Mouse (Mus musculus) MEL-GATA-1-ER (cell line): ENCODE measurements around the gene Kcnn1.

Source experiments
- DNase-seq: peaks from one replicate; pipeline ENCODE4 v3.0.0-alpha.2; 2012; ENCODE audit warnings: low read depth; ENCODE audit errors: extremely low read depth

The Kcnn1 gene

DNA sequence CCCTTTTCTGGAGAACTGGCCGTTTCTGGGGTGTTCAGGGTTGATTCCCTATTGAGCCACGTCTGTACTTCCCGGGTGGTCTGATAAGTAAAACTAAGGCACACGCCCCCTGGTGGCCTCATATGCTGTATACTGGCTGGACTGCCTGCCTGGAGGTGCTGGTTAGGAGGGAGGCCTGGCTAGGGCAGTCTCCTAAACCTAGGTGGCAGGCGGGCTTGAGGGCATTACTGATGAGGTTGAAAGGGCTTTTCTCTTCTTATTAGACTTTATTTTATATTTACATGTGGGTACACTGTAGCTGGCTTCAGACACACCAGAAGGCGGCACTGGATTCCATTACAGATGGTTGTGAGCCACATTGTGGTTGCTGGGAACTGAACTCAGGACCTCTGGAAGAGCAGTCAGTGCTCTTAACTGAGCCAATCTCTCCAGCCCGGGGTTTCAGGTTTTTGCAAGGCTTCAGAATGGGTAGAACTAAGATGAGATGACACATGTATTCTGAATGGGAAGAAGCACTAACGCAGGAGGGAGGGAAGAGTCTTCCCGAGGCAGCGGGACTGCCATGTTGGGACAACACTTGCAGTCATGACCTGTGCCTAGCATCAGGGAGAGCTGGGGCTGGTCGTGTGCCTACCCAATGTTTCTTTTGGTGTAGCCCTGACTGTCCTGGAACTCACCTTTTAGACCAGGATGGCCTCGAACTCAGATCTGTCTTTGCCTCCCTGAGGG lies 30.8 kb upstream of the Kcnn1 start:
- DNase-seq, result peak; percentile 76

DNA sequence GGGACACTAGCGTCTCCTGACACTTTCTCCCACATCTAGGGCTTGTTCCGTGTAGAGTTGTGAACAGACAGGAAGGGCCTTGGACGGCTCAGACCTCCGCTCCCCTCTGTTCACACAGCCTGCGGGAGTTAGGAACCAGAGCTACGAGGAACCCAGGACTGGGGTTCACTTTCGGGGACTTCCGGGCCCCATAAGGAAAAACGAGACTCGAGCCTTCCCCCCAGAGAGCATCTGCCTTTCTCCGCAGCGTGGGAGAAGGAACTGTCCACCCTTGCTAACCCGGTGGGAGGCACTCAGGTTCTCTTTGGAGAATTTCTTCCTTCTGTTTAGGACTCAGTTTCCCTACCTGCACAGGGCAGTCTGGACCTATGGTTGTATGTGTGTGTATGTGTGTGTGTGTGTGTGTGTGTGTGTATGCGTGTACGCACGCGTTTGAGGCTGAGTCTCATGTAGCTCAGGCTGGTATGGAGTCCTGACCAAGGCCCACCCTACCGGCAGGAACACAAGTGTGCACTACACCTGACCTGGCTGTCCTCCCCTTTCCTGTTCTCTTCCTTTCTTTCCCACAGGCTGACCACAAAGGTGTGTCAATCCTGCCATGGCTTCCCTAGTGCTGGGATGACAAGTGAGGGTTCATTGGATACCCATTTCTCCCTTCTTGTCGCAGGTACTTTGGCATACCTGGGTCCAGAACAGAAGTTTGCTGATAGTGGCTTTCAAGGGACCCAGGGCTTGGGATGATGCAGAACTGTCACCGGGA lies 30.0 kb upstream of the Kcnn1 start:
- DNase-seq, result no peak

DNA sequence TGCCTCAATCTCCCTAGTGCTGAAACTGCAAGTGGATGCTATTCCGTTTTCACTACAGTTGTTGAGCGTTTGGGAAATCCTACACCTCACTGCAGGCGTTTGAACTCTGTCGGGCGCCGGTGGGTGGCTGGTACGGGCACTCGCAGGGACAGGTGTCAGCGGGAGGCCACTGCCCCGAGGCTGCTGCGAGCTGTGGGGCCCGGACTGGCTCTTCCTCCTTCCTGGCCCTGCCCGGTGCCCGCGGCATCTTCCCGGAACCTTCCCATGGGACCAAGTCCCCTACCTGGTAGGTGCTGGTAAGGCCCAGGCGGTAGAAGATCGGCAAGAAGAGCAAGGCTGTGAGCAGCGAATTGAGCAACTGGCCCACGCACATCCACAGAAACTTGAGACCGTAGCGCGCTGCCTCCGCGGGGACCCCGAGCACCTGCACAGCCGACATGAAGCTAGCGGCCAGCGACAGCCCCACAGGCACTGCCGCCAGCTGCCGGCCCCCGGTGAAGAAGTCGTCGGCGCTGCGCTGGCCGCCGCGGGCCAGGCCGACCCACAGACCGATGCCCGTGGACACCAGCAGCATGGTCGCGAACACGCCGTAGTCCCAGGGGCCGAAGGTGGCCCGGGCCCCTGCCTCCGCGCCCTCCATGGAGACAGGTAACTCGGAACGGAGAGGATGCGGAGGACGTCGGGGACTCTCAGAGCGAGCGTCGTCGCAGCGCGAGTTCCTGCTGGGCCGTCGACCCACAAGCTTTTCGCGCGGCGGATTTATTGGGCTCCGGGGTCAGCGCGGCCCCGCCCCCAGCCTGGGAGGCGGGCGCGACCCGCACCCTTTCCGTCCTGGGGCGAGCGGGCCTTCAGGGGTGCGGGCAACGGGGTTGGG lies 29.2 kb upstream of the Kcnn1 start, which contains the start of gene Slc5a5:
TSS of gene Slc5a5 (minus strand) at position 736 of the 874 bp plus-strand sequence.
- no peak for DNase-seq

DNA sequence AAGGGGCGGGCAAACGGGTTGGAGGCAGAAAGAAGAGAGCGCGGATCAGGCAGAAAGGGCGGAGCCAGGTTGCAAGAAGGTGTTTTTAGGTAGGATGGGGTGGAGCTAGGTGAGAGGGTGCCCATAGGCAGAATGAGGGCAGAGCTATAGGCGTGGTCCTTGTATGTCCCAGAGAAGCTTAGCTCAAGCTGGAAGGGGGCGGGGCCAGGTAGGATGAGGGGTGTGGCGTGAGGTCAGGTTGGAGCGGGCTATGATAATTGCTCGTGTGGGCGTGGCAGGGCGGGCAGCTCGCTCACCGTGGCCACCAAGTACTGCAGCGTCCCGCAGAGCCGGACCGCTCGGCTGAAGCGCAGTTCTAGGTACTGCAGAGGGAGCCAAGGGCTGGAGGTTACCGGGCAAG lies 28.3 kb upstream of the Kcnn1 start:
- DNase-seq, result no peak

DNA sequence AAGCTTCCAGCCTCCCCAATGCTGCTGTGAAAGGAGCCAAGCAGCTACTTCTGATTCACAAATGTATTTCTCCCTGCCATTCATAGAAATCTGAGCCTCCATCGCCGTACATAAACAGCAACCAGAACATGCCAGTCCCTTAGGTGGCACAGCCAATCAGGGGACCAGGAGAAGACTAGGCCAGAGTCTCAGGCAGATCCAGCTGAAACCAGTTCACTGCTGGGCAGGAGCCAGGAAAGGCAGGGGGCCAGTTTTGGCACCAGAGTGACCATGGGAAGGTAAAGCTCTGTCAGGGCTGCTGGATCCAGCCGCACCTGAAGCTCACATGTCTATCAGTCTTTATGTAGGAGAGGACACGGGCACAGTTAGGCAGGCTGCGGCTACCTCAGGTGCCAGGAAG lies 27.6 kb upstream of the Kcnn1 start:
- DNase-seq, result no peak

DNA sequence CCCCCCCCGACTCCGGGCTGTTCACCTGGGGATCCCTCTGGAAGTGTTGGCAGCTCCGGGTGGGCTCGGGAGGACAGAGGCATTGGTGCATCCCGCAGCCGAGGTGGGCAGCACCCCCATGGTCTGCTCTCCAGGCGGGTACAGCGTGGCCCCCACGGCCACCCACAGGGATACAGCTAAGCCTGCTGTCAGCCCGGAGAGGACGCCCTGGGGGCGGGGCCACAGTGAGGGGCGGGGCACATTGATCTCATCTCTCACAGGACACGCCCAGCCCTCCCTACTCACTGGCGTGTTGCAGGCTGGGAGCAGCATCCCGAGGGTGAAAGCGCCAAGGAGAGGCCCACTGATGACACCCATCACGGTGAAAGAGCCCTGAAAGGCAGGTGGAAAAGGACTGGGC lies 24.6 kb upstream of the Kcnn1 start:
- no peak for DNase-seq

DNA sequence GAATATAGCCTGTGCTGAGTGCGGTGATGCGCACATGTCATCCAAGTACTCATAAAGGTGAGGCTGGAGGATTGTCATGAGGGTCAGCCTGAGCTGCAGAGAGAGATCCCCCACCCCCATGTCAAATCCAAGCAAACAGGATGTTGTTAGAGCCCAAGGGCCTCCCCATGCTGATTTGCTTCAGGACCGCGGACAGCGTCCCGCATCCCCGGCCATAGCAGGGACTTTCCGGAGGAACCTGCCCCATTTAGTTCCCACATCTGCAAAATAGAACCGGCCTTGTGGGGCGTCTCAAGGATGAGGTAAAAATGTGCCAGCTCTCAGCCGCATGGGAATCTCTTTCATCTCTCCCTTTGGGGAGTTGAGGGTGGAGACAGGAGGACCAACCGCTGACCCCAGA lies 22.6 kb upstream of the Kcnn1 start:
- no peak for DNase-seq

DNA sequence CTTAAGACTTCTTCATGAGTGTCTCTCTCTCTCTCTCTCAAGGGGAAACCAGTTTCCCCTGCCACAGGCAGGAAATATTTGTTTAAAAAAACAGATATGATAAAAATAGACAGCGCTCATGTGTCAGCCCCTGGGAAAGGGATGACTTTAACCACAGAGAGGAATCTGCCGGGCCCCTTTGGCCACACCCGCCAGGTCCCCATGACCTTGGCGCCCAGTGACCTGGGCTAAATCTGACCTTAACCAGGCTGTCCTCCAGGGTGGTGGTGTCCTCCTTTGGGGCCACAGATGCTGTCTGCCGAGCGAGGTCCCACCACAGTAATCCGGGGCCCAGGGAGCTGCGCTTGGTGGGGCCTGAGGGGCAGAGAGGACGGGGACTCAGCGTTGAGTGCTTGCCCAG lies 21.6 kb upstream of the Kcnn1 start:
- no peak for DNase-seq

DNA sequence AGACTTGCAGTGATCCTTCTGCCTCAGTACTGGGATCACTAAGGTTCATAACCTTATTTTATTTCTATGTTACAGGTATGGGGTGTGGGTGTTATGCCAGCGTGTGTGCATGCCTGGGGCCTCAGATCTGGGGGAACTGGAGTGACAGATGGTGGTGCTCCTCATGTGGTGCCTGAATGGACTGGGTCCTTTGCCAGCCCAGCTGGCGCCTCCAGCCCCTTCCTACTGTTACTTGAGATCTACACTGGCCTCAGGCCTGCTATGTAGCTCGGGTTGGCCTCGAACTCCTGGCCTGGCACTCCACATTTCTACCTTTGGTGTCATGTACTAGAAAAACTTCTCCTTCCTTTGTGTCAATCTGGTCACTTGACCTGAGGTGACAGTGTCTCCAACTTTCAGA lies 21.1 kb upstream of the Kcnn1 start:
- no peak for DNase-seq

DNA sequence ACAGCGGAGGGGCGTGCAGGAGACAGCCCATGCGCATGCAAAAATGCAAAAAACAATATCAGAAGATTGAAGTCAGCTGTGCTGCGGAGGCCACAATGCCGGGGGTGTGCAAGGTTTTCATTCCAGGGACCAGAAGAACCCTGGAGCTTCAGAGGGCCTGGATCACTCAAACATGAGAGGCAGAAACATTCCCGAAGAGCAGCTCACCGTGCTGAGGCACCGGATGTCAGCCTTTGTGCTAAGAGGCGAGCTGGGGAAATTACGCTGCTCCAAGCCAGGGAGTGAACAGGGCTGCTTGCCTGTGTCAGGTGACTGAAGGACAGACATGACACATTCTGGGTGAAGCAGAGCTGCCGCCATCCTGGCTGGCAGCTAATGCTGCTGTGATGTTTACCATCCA lies 17.5 kb upstream of the Kcnn1 start:
- no peak for DNase-seq

DNA sequence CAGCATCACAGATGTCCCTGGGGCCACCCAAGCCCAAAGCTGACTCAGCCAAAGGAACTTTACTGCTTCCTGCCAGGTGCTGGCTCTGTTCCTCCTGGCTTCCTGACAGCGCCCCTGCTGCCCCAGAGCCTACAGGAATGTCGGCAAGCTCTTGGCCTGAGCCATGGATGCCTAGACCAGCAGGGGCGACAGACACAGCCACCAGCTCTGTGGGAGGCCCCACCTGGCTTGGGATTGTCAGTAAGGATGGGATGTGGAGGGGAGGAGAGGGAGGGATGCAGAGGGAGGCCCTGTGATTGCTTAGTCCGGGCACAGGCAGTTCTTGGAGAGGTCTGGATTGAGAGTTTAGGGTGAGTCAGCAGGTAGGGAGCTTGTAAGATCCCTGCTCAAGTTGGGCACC lies 17.1 kb upstream of the Kcnn1 start:
- DNase-seq, result no peak

DNA sequence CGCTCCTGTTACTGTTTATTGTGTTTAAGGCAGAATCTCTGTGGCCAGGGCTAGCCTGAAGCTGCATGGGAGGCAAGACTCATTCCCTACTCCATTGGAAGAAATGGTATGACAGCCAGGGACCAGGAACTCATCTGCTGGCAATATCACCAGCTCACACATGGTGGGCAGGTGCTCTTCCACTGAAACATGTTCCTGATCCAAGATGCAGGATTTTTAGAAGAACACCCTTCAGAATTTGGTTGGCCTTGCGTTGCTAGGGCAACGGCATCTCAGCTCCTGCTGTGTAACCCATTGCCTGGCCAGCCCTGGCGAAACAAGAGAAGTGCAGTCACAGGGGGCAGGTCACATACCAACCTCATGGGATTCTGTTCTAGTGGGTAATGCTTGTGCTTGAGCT lies 16.4 kb upstream of the Kcnn1 start:
- DNase-seq, result no peak

DNA sequence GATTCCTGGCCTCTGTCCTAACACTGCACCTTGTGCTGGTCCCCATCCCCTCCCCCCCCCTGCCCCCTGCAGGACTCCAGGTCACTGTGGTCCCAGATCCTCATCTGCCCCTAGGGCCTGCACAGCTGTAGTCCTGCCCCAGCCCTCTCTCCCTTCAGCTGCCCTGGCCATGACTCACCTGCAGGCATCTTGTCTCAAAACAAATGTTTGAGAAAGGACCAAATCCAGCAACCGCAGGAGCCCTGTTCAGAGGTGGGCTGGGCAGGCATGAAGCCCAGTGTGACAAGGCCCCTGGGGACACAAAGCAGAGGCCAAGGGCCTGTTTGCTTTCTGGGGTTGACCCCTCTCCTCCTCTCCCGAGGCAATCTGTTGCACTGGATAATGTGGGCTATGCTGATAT lies 15.1 kb upstream of the Kcnn1 start:
- DNase-seq, result no peak

DNA sequence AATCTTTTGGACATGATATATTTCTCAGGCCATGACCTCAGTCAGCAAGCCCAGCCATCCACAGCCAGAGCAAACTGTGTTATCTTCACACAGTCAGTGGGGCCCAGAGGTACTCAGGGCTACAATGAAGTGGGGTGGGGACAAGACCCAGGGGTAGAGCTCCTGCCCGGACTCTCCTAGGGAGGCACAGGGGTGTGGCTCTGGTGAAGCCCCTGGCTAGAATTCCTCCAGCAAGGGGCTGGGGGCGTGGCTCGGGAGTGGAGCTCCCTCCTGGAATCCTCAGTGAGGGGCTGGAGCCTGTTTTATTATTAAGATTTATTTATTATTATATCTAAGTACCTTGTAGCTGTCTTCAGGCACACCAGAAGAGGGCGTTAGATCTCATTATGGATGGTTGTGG lies 13.3 kb upstream of the Kcnn1 start:
- DNase-seq, result no peak

DNA sequence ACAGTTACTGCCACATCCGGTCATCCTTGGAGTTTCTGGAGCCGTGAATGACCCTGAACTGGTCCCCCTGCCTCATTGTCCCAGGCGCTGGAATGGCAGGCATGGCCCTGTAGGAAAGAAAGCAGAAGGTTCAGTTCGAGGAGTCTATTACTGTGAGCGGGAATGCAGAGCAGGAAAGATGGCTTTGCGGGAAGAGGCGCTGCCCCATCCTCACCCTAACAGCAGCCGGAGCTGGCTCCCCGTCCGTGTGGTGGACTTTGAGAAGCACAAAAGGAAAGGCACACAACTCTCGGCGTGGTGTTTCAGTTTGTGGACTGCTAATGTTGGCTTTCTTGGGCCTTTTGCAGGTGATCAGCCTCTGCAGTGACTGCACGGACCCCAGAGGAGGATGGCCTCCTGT lies 11.4 kb upstream of the Kcnn1 start:
- no peak for DNase-seq

DNA sequence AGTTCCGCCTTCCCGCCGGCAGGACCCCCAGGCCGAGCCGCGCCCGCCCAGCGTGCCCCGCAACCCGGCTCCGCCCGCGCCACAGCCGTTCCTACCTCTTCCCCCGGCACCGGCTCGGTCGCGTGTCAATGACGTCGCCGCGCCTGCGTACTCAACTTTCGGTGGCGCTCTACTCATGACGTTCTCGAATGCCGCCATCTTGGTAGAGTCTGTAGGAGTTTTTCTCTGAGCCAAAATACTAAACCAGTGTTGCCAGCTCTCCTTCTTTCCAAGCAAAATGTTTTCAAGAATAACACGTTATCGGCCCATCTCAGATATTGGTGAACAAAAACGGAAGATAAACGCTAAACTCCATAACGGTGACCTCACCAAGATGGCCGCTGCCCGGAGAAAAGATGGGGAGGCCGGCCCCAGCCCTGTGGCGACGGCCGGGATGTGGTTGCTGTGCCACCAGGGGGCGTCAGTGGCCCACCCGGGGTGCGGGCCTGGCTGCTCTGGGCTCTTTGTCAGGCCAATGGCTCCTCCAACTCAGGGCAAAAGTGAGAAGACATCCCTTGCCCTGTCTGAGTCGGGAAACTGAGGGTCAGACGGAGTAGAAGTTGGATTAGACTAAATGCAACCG lies 10.4 kb upstream of the Kcnn1 start, which contains the start of gene Ccdc124:
TSS of gene Ccdc124 (minus strand) at position 572 of the 622 bp plus-strand sequence.
- DNase-seq, result peak; percentile 74

DNA sequence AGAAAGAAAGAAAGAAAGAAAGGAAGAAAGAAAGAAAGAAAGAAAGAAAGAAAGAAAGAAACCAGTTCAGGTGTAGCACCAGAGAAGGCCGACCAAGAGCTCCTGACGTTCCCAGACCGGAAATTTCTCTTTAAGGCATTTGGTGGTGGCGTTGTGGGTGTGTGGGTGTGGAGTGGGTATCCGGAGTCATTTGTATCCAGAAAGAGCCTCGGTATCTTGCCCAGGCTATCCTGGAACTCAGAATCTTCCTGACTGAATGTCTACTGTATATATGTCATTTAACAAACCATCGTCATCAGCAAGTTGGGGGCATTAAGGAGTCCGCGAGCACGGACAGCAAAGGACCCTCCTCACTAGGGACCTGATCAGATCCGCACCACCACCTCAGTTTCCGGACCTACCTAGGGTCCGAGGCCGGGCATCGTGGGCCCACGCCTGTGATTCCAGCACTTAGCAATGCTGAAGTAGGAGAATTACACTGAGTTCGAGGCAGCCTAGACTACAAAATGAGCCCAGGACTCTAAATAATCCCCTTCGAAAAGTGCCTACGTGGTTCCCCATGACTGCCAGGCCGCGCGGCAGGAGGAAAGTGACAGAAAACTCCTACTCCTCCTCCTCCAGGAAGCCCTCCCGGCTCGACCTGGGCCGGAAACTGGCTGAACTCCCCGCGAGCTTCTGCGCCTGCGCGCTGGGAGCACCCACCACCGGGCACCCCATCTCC lies 9.7 kb upstream of the Kcnn1 start:
- DNase-seq, result no peak

DNA sequence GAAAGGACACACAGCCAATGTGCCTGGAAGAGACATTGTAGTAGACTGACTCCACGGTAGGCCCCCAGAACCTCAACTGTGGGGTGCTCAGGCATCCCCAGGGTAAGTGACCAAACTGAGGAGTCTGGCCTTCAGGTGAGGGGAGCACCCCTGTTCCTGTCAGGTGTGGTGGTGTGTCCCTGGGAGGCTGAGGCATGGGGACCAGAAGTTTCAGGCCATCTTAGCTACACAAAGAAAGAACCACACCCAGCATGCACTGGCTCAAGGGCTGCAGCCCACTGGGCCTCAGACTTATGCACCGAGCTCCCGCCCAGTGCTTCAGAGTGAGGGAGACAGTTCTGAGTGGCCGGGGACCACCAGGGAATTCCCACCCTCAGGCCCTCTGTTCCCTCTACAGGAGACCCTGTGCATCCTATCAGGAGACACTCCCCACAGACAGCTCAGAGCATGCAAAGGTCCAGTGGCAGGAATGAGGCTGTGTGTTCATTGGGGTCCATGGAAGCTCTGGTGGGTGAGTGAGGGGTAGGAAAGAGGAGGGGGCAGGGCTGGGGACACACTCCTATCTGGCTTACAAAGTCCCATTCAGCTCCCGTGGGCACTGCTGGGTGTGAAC lies 8.2 kb upstream of the Kcnn1 start:
- no peak for DNase-seq

DNA sequence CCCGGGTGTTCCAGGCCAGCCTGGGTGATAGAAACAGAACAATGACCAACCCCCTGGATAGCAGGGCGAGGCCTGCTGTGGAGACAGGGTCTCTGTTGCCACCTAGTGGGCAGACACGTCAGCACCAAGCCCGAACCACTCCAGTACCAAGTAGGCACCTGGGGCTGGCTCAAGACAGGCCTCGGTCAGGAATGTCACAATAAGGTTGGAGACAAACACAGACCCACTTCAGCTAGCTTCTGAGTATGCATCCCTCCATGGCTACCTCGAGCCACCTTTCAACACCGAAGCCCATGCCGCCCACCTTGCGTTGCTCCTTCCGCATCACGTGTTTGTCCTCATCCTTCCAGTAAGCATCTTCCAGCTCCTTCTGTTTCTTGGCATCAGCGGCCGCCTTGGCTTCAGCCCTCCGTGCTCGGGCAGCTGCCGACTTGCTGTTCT lies 6.6 kb upstream of the Kcnn1 start:
- DNase-seq, result peak; percentile 56

DNA sequence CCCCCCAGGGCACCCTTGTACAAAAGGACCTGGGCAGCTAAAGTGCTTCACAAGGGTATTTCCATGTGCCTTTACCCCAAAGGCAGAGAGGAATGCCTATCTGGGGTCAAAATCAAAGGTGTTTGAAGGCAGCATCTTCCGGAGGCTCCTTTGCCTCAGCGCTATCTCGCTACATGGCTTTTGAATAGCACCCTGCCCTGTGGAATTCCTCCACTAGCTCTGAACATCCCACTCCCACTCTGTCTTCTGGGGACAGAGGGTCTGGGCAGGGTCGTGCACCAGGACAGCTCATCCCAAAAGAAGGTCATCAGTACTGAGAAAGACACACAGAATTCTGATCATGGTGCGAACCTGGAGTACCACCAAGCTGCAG lies 6.1 kb upstream of the Kcnn1 start:
- DNase-seq, result no peak
